Mouse (Mus musculus) CD8-positive naive resting alpha-beta T cell, adult 2 months (primary cell): ENCODE data around the gene Znhit1.

Experiments
- DNase-seq, 2 experiments: peaks; one replicate each; pipeline ENCODE4 v3.0.0; 2022; ENCODE audit warnings: low read depth in 2 of 2, low spot score in 2 of 2

The Znhit1 gene

DNA sequence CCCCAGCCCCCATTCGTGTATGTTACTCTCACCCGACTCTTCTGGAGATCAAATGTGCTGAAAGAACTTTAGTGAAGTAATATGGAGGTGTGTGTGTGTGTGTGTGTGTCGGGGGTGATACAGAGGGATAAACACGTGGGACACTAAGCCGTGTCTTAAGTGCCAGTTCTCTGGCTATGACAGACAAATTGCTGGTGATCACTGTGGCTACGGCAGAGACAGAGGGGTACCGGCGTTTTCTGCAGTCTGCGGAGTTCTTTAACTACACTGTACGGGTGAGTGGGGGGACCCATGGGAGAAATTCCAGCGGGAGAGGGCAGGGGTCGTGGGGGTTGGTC, at the start of gene Znhit1:
Gene Znhit1, minus strand, starts transcription at position 88 of the 338 bp plus-strand sequence.
- DNase-seq, result no peak

DNA sequence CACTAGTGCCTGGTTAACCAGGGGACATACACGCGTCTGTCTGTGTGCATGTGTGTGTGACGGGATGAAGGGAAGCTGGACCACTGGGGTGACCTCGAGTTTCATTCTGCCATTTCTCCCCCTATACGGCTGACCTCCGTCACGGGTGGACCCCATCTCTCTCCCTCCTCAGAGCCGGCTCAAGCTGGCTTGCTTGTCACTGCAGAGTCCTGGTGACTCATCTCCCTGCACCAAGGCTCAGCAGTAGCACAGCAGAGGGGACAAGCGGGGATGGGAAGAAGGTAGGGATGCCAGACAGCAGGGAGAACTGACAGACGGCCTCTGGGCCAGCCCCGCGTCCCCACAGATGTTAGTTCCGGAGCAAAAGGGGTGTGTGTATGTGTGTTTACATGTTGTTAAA, 48.4 kb upstream of the Znhit1 start:
- no peak for DNase-seq

DNA sequence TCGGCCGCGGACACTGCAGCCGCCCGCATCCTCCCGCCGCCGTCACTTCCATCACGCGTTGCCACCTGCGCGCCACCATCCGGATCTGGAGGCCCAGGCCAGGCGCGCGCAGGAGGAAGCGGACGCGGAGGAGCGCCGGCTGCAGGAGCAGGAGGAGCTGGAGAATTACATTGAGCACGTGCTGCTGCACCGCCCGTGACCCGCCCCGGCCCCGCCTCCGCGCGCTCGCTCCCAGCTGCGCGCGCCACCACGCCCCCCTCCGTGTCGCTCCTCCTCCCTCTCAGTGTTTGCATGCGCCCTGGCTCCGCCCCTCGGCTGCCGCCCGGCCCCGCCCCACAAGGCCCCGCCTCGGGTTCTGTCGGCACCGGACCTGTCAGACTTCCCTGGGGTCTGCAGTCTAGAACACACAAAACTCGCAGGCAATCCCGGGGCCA, 44.8 kb upstream of the Znhit1 start:
- DNase-seq, result peak; percentile 32 to 53

DNA sequence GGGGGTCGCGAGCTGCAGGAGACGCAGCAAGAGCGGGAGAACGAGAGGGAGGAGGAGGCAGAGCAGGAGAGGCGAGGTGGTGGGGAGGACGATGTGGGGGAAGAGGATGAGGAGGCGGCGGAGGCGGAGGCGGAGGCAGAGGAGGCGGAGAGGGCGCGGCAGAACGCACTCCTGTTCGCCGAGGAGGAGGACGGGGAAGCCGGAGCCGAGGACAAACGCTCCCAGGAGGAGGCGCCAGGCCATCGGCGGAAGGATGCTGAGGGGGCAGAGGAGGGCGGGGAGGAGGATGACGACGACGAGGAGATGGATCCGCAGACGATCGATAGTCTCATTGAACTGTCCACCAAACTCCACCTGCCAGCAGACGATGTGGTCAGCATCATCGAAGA, 44.2 kb upstream of the Znhit1 start:
- peak in 1 of 2 experiments; percentile 13 for DNase-seq

DNA sequence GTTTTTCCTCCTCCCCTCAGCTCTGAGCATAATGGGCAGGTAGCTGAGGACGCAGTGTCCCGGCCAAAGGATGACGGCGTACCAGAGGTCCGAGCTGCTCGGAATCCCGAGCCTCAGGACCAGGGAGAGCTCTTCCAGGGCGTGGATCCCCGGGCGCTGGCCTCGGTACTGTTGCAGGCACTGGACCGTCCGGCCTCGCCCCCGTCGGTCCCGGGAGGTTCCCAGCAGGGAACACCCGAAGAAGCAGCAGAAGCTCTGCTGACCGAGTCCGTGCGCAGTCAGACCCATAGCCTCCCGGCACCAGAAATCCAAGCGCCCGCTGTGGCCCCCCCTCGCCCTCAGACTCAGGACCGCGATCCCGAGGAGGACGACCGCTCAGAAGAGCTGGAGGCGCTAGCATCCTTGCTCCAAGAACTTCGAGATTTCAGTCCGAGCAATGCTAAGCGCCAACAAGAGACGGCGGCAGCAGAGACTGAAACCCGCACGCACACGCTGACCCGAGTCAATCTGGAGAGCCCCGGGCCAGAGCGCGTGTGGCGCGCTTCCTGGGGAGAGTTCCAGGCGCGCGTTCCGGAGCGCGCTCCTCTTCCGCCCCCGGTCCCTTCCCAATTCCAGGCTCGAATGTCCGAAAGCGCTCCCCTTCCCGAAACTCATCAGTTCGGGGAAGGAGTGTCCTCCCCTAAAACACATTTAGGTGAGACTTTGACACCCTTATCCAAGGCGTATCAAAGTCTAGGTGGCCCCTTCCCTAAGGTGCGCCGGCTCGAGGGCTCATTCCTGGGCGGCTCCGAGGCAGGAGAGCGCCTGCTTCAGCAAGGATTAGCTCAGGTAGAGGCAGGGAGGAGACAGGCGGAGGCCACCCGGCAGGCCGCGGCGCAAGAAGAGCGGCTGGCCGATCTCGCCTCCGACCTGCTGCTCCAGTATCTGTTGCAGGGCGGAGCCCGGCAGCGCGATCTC, 43.5 kb upstream of the Znhit1 start:
- no peak for DNase-seq

DNA sequence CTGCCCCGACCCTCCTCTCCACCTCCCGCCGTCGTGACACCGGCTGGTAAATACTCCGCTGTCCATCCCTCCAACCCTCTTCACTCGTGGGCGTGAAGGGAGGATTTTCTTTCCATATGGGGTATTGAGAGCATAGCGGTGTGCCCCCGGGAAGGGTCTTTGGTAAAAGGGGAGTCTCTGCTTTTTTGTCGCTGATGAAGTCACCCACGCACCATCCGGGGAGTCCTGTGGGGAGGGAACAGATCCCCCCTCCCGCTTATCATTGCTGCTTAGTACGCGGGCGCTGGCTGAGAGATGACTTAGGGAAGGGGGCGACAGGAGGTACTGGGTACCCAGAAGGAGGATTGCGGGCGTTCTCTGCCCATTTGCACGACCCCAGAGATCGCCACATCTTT, 42.6 kb upstream of the Znhit1 start:
- DNase-seq, result no peak

DNA sequence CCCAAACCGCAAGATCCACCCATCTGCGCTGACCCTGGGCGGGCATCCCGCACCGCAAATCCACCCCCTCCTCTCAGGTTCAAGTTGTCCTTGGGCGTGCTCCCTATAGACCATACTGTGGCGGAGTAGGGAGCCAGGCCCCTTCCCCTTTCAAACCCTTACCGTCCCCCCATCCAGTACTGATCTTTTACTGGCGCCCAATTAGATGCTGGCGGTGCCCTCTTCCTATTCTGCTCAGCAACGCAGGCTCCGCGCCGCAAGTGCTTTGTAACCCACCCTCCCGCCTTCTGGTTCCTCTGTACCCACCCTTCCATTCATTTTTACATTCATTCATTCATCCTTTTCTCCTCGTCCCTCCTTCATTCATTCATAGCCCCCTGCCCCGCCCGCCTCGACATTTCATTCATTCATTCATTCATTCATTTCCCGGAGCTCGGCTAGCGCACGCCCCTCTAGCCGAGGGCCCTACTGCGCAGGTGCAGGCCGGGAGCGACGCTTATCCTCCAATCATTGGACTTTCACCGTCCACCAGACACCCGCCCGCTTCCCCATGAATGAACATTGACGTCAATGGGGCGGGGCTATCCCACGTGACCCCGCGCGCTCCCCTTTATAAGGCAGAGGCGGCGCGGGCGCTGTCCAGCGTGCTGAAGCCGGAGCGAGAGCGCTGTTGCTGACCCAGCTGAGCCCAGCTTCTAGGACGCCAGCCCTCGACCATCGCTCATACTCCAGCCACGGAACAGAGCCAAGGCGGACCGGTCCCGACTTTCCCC, 42.0 kb upstream of the Znhit1 start:
- DNase-seq, result peak; percentile 84 to 91

DNA sequence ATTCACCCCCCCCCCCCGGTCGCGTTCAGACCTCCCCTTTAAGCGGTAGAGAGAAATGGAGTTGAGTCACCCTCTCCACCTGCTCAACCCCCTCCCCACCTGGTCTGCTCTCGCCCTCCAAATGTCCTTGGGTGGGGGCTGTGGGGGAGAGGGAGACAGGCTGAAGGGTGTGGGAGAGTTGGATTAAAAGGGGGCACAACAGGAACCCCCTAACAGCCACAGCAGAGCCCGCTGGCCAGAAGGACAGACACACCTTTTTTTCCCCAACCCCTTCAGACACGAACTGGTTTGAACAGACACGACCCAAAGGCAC, 41.4 kb upstream of the Znhit1 start:
- DNase-seq, result no peak

DNA sequence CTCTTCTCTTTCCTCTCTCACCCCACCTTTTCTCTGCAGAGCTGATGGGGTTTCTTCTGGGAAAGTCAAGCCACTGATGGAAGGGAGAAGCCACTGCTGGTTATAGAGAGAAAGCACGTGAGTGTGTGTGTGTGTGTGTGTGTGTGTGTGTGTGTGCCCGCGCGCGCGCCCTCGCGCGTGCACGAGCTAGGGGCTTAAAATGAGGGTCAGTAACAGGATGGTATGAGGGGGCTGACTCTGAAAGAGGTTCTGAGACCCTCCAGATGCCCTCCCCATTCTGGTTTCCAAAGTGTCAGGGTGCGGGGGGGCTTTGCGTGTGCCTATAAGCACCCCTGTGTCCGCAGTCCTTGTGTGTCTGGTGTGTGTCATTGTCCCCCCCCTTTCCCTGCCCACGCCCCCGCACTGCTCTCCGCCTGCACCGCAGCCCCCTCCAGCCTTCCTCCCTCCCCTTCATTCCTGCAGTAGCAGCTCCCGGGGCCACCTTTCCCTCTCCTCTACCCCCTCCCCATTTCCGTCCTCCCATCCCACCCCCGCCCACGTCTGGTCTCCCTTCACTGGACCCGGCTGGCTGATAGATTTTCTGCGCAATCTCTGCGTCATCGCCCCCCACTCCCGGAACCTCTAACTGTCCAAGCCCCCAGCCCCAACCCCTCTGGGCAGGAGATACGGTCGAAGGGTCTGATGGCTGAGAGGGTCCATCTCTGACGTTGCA, 40.9 kb upstream of the Znhit1 start:
- DNase-seq, result no peak

DNA sequence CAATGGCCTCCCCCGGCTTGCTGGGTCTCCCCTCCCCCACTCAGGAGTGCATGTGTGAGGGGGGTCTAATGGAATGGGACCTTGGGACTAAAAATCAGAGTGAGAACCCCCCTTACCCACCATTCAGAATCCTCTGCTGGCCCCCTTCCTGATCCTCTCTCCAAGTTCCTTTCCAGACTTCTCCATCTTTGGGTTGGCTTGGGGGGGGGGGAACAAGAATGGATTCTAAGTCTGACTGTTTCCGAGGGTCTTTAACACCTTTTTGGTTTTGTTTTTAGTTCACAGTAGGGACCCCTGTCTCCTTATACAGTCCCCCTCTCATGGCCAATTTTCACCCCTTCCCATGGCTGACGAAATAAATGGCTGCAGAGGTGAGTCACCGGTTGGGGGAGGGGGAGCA, 38.3 kb upstream of the Znhit1 start, which contains the start of gene Vgf:
Gene Vgf, plus strand, starts transcription at position 301 of the 400 bp plus-strand sequence.
- DNase-seq, result no peak

DNA sequence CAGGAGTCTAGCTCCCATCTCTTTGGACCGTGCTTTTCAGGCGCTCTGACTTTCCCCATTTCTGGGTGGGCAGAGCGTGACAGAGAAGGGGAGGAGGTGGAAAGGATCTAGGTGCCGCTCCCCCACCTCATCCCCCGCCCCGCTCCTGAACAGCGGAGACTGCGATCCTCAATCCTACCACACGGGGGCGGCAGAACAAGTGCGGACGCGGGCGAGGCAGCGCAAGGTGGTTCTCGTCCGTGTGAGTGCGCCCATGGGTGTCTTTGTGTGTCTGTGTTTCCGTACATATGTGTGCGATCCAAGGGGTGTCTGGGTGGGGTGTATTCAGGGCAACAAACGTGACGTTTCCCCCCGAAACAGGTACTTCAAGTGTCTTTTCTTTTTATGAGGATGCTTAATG, 37.3 kb upstream of the Znhit1 start:
- DNase-seq, result peak; percentile 75 to 85

DNA sequence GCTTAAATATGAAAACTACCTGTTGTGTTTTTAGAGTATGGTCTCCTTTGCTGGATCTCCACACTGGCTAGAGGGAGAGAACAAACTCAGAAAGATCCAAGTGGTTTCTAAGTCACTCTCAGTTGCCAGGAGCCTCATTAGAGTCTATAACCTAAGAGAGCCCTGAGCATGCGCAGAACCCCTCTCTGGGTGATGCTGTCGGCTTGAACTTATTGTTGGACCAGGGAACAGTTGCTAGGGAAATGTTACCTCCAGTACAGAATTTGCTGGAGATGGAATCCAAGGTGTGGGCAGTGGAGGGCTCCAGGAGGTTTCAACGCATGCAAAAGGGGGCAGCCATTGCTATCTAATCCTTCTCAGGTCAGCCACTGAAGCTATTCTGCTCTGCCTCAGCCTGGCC, 36.5 kb upstream of the Znhit1 start:
- no peak for DNase-seq

DNA sequence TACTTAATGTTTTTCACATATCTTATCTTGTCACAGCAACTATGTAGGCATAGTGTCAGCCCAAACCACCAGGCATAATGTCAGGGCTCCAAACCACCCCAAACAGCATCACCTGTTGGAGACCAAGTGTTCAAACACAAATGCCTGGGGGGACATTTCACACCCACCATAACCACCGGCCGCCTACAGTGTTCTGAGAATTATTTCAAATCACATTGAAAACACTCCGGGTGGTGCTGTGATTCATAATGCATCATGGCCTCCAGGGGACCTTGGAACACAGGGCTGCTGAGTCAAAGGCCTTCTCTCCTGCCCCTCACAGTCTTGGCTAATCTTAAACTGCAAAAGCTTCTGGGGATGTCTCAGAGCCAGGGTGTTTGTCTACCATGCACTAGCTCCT, 28.1 kb upstream of the Znhit1 start:
- DNase-seq, result no peak

DNA sequence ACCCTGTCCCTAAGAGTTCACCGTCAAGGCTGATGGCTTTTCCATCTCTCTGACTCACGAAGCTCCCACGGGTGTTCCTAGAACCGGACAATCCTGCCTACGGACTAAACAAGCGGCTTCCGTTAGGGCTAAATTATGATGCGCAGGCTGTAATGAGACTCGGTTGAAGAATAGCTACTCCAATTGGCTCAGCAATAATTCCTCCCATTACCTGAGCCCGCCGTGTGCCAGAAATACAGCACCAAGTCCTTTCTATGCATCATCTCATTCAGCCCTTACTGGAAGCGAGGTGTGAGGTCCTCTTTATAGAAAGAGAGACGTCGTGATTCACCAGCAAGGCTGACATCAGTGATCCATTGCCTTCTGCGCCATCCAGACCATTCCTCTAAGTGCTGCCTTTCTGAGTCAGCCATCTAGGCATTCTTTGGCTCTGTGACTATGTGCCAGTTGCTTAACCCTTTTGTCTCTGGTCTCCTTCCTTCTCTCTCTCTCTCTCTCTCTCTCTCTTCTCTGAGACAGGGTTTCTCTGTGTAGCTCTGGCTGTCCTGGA, 24.7 kb upstream of the Znhit1 start:
- no peak for DNase-seq

DNA sequence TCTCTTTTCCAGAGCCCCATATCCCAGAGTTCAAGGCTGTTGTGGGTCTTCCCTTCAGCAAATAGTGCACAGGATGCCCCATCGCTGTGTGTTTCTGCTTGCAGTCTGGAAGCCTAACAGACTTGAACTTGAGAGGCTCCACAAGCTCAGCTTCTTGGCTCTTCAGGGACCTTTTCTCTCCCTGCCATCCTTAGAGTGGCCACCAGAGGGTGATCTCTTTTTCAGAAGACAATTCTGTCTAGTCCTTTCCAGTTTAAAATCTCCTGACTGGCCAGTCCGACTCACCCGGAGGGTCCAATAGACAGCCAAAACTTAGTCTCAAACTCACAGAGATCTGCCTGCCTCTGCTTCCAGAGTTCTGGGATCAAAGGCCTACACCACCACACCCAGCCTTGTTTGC, 22.2 kb upstream of the Znhit1 start:
- DNase-seq, result peak in 1 of 2 experiments; percentile 28

DNA sequence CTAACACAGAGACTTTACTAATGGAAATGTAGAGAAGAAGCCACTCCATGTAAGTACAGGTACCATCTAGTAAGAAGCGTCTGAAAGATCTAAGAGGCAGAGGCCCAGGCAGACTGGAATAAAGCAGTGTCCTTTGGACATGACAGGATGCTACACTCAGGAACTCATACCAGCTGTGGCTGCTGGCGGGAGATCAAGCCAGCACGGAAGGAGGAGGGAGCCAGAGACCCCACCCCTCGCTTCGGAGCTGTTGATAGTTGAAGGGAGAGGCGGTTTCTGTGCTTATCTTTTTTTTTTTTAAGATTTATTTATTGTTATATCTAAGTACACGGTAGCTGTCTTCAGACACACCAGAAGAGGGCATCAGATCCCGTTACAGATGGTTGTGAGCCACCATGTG, 19.5 kb upstream of the Znhit1 start:
- DNase-seq, result no peak

DNA sequence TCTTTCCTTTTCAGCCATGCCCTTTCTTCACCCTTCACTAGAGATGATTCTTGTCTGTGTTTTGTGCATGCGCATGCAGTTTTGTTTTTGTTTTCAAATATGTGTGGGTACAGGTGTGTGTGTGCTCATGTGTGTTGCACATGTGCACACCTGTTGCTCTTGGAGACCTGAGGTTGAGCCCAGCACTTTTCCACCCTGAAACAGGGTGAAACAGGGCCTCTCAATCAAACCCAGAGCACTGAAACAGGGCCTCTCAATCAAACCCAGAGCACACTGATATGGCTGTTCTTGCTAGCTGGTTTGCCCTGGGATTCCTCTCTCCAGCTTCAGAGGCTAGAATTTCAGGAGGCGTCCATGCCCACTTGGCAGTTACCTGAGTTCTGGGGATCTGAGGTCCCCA, 12.8 kb upstream of the Znhit1 start:
- no peak for DNase-seq

DNA sequence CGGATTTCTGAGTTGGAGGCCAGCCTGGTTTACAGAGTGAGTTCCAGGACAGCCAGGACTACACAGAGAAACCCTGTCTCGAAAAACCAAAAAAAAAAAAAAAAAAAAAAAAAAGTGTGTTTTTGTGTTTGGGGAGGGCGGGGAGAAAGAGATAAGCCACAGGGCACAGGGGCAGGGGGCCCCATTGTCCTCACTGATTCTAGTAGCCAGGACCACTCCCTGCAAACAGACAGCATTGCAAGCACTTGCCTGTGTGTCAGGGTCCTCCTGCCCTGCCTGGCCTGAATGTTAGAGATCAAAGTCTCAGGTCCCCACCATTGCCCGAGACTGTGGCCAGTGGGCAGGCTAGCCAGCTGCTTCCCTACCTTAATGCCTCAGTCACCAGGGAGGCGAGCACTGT, 11.6 kb upstream of the Znhit1 start:
- DNase-seq, result no peak

DNA sequence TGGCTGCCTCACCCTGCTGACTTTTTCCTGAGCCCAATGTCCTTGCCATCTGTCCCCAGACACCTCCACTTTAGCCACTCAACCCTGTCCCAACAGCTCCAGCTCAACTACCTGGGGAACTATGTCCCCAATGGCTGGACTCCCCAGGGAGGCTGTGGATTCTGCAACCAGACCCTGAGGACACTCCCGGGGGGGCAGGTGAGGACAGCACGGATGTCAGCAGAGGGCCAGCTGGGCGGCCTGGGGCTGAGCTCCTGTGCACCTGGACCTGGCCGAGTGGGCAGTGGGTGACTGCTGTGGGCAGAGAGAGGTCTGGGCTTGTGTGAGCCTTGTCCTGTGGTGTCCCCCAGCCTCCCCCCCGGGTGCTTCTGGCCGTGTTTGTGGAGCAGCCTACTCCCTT, 2.0 kb upstream of the Znhit1 start:
- DNase-seq, result no peak

DNA sequence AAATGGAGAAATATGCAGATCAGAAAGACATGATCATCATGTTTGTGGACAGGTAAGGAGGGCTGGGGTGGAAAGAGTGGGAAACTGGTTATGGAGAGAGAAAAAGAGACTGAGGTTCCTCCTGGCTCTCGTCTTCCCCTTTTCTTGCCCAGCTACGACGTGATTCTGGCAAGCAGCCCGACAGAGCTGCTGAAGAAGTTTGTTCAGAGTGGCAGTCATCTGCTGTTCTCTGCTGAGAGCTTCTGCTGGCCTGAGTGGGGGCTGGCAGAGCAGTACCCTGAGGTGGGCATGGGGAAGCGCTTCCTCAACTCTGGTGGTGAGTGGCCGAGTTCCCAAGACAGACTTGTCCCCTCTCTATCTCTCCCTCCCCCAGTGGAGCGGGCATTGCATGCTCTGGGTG, 599 bp upstream of the Znhit1 start:
- DNase-seq, result no peak

DNA sequence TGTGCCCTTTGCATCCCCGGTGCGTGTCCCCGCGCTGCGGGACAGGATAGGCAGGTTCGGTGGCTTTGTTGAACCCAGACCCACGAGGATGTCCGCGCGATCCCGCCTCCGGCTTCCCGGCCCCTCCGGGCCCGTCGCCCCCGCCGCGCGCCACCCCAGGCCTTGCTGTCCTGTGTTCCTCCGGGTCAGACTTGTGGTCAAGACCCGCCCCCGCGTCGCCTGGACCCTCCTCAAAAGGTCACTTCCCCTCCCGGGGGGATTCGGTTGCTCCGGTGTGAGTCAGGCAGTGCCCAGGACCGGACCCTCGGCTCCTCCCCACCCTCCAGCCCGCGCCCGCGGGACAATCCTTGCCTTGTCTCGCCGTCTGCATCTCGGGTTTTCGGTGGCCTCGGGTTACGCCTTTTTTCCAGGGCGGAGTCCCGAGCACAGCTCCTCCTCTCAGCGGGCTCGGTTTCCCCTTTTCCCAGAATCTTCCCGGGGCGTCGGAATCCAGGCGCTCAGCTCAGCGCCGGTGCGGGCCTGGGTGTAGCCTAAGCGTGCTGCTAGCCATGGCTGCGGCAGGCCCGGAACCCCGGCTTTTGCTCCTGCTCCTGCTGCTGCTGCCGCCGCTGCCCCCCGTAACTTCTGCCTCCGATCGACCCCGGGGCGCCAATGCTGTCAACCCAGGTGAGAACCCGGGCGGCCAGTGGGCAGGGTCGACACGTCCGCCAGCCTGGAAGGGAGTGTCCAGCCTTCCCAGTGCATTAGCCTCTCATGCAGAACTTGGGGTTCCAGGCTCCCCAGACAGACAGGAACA, 485 bp downstream of the Znhit1 start:
- DNase-seq, result peak; percentile 24 to 32
